Mouse (Mus musculus) midbrain, embryonic 16.5 days (tissue): ENCODE measurements around the gene Msi2. TPM values are rescaled to one million over a fixed set of nuclear protein-coding genes. Genes with fewer than 3 reads are reported as not detected.
A peak's percentile ranks its signal among the peaks of the same experiment; 100 is the strongest.

Experiments used
- ATAC-seq: fragments of 200-750 bp; cut with Nextera tagmentation; 2 replicates; pipeline ENCODE4 v1.8.0; 2017; ENCODE audit warnings: moderate TSS enrichment
- H3K27ac ChIP-seq: fragments of 300-500 bp; sonication (generic); 2 replicates; pipeline ENCODE4 v1.5.1; 2014; ENCODE audit warnings: mild to moderate bottlenecking, low read length, mixed read lengths
- H3K27me3 ChIP-seq: fragments of 300-500 bp; sonication (generic); 2 replicates; pipeline ENCODE4 v1.6.1; 2014; ENCODE audit warnings: low read depth, low read length, mixed read lengths; ENCODE audit not compliant: control insufficient read depth, insufficient read depth
- H3K36me3 ChIP-seq: fragments of 300-500 bp; sonication (generic); 2 replicates; pipeline ENCODE4 v1.6.1; 2014; ENCODE audit warnings: mild to moderate bottlenecking, low read length, moderate library complexity, mixed read lengths; ENCODE audit not compliant: control insufficient read depth, insufficient read depth
- H3K4me1 ChIP-seq: fragments of 300-500 bp; sonication (generic); 2 replicates; pipeline ENCODE4 v1.6.1; 2014; ENCODE audit warnings: mild to moderate bottlenecking, low read length, mixed read lengths; ENCODE audit not compliant: control insufficient read depth, insufficient read depth
- H3K4me2 ChIP-seq: fragments of 300-500 bp; sonication (generic); 2 replicates; pipeline ENCODE4 v1.6.1; 2014; ENCODE audit warnings: mild to moderate bottlenecking, low read length, mixed read lengths
- H3K4me3 ChIP-seq: fragments of 300-500 bp; sonication (generic); 2 replicates; pipeline ENCODE4 v1.5.1; 2014; ENCODE audit warnings: low read depth, mild to moderate bottlenecking, low read length, moderate library complexity, mixed read lengths
- H3K9ac ChIP-seq: fragments of 300-500 bp; sonication (generic); 2 replicates; pipeline ENCODE4 v1.6.1; 2014; ENCODE audit warnings: low read depth, low read length, mixed read lengths
- H3K9me3 ChIP-seq: fragments of 300-500 bp; sonication (generic); replicated peaks from 2 replicates; pipeline ENCODE4 v1.6.1; 2014; ENCODE audit warnings: mild to moderate bottlenecking, low read length, mixed read lengths; ENCODE audit not compliant: control insufficient read depth, poor library complexity, severe bottlenecking
- WGBS: fragments of 180-500 bp; shearing (Covaris S2); extraction: QIAGEN DNeasy Blood & Tissue Kit; methylation state at CpG from one replicate; pipeline ENCODE4 v1.1.7; 2014; 5-methylcytosine and 5-hydroxymethylcytosine counted together
- polyA plus RNA-seq: library from polyadenylated mRNA; unstranded; fragments of >200 nt; fragmentation: Nextera tagmentation; extraction: Ambion mirVana; gene quantifications from 2 replicates; pipeline ENCODE4 v1.2.1, GENCODE M21; 2015

Gene Msi2
- polyA plus RNA-seq, 1 experiment from 2014 or later: 29.4 TPM

- H3K4me2 ChIP-seq: no peak overlapping the region
- no peaks in the 10 kb centered on the region for H3K27me3 ChIP-seq
- H3K36me3 ChIP-seq: no peaks in the 10 kb centered on the region
- ATAC-seq: peak; percentile 14; the same call in 1 of the 2 replicates
- H3K27ac ChIP-seq: no peak overlapping the region
- H3K4me1 ChIP-seq: peaks cover 5% of the 10 kb centered on the region; the same call in 1 of the 2 replicates
- H3K9me3 ChIP-seq: no peaks in the 10 kb centered on the region
- 51% methylated on average over 20 of the region's 20 CpGs for WGBS
- no peak overlapping the region for H3K4me3 ChIP-seq
- H3K9ac ChIP-seq: no peak overlapping the region
These were observed 9.6 kb upstream of the Msi2 start for GRCm38 (mm10) chr11:88727768-88728507.

GRCm38 (mm10) chr11:88721144-88721636 is 2.9 kb upstream of the Msi2 start:
- ATAC-seq: no peak
- H3K27ac ChIP-seq: no peak overlapping the region

GRCm38 (mm10) chr11:88720261-88721143 is 2.2 kb upstream of the Msi2 start:
- Histone ChIP-seq H3K27me3 (no peaks in the 10 kb centered on the region), H3K36me3 (no peaks in the 10 kb centered on the region), H3K4me3 (no peak overlapping the region), H3K9ac (no peak overlapping the region), H3K9me3 (no peaks in the 10 kb centered on the region), H3K4me1 (peaks cover 14% of the 10 kb centered on the region), H3K27ac (no peak overlapping the region), H3K4me2 (no peak overlapping the region)
- no peak for ATAC-seq
- WGBS: 66% methylated on average over 13 of the region's 13 CpGs

More at GRCm38 (mm10) chr11:88721144-88721636, 2.9 kb upstream of the Msi2 start:
- Histone ChIP-seq H3K27me3 (no peaks in the 10 kb centered on the region), H3K4me2 (no peak overlapping the region), H3K4me3 (no peak overlapping the region), H3K9me3 (no peaks in the 10 kb centered on the region), H3K9ac (no peak overlapping the region), H3K4me1 (peaks cover 8% of the 10 kb centered on the region), H3K36me3 (no peaks in the 10 kb centered on the region)
- WGBS: 49% methylated on average over 10 of the region's 10 CpGs

GRCm38 (mm10) chr11:88719601-88720000 is 1.3 kb upstream of the Msi2 start:
- Histone ChIP-seq H3K4me2 (peak overlapping the region; percentile 90), H3K27ac (no peak overlapping the region), H3K9me3 (no peaks in the 10 kb centered on the region), H3K4me3 (peak overlapping the region; percentile 95; the same call in 1 of the 2 replicates), H3K4me1 (peaks cover 23% of the 10 kb centered on the region), H3K27me3 (no peaks in the 10 kb centered on the region), H3K36me3 (no peaks in the 10 kb centered on the region), H3K9ac (no peak overlapping the region)
- WGBS: 33% methylated on average over 3 of the region's 3 CpGs
- ATAC-seq: no peak

- WGBS: 4% methylated on average over 38 of the region's 38 CpGs
- Histone ChIP-seq H3K4me2 (peak overlapping the region; percentile 90), H3K4me3 (peak overlapping the region; percentile 95), H3K27ac (peak overlapping the region; percentile 90), H3K9ac (peak overlapping the region; percentile 92), H3K36me3 (no peaks in the 10 kb centered on the region), H3K4me1 (peaks cover 30% of the 10 kb centered on the region), H3K9me3 (no peaks in the 10 kb centered on the region), H3K27me3 (no peaks in the 10 kb centered on the region)
- peak; percentile 74; the same call in 1 of the 2 replicates for ATAC-seq
These were observed 668 bp upstream of the Msi2 start for GRCm38 (mm10) chr11:88718766-88719595.

GRCm38 (mm10) chr11:88717644-88718049 is 666 bp downstream of the Msi2 start:
- peak overlapping the region; percentile 92 for H3K9ac ChIP-seq
- under 1% methylated on average over 18 of the region's 38 CpGs for WGBS
- no peaks in the 10 kb centered on the region for H3K36me3 ChIP-seq
- H3K4me3 ChIP-seq: peak overlapping the region; percentile 95
- no peaks in the 10 kb centered on the region for H3K27me3 ChIP-seq
- ATAC-seq: peak; percentile 15
- peak overlapping the region; percentile 89 for H3K27ac ChIP-seq
- H3K4me1 ChIP-seq: peaks cover 39% of the 10 kb centered on the region
- no peaks in the 10 kb centered on the region for H3K9me3 ChIP-seq
- peak overlapping the region; percentile 92 for H3K4me2 ChIP-seq

GRCm38 (mm10) chr11:88717016-88717643 is 1.2 kb downstream of the Msi2 start:
- no peak for ATAC-seq
- Histone ChIP-seq H3K4me2 (peak overlapping the region; percentile 92), H3K36me3 (peaks cover 1% of the 10 kb centered on the region), H3K9ac (peak overlapping the region; percentile 92), H3K27me3 (no peaks in the 10 kb centered on the region), H3K4me3 (peak overlapping the region; percentile 95), H3K27ac (peak overlapping the region; percentile 89), H3K4me1 (peaks cover 39% of the 10 kb centered on the region), H3K9me3 (no peaks in the 10 kb centered on the region)
- WGBS: under 1% methylated on average over 19 of the region's 19 CpGs
